Mouse (Mus musculus) small intestine, adult 2 months (tissue): ENCODE measurements around the gene Soga3.

ENCODE experiments used
- CTCF ChIP-seq: fragments of 200-500 bp; IDR thresholded peaks from 2 replicates; pipeline ENCODE4 v1.5.1; 2012; ENCODE audit warnings: low read depth, mild to moderate bottlenecking, control low read depth, inconsistent platforms, low read length, moderate library complexity, mixed read lengths; ENCODE audit not compliant: insufficient replicate concordance, insufficient read length; ENCODE audit errors: extremely low read depth
- POLR2A ChIP-seq: fragments of 200-500 bp; IDR thresholded peaks from 2 replicates; pipeline ENCODE4 v1.6.1; 2012; ENCODE audit warnings: low read depth, mild to moderate bottlenecking, control low read depth, inconsistent platforms, low read length, moderate library complexity

DNA sequence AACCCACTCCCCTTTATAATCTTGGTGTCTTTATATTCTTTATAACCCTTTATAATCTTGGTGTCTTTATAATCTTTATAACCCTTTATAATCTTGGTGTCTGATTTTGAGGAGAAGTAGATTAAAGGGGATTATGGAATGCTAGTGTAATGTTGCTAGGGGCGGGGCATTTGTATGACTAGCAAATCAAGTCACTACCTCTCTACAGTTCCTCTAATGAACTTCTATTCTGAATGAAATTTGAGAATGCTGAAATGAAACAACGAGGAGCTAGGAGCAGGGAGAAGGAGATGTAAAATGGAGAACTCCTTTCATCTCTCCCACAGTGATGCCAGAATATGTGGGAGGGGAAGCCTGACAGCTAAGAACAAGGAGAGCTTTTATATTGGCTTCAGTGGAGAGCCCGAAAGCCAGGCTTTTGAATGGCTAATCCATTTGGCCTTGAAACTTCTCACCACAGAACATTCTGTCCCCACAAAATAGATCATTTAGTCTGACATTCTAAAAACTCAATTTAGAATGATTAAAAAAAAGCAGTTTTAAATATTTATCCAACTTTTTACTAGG lies 70.0 kb downstream of the Soga3 start:
- TF ChIP-seq POLR2A (no peak), CTCF (no peak)
